Mouse (Mus musculus): ENCODE measurements at regions not wholly inside any gene's neighbourhood (a gene's known extent, or its start where the extent isn't known, plus 50 kb on each side); places are given as distances from the start of the nearest gene placed in this dataset.

- H3K36me3 ChIP-seq (ENCODE audit: control insufficient read depth) = no peaks in the 10 kb centered on the region
- H3K4me3 ChIP-seq (replicated peaks) = no peak overlapping the region
- peaks cover 11% of the 10 kb centered on the region for H3K4me1 ChIP-seq (ENCODE audit: control insufficient read depth)
- no peak for TF ChIP-seq GATA1 (IDR thresholded peaks at IDR 0.05; ENCODE audit: low read length)
- no peak for TF ChIP-seq TAL1 (IDR thresholded peaks at IDR 0.05; ENCODE audit: low read length)
- H3K9me3 ChIP-seq (ENCODE audit: control insufficient read depth, low read length) = no peaks in the 10 kb centered on the region
- H3K27me3 ChIP-seq (ENCODE audit: control insufficient read depth) = no peaks in the 10 kb centered on the region
These were observed 316.4 kb upstream of the Klf3 start for GRCm38 (mm10) chr5:64486761-64487160.

- no peaks in the 10 kb centered on the region for H3K27me3 ChIP-seq (ENCODE audit: control insufficient read depth)
- H3K36me3 ChIP-seq (ENCODE audit: control insufficient read depth) = no peaks in the 10 kb centered on the region
- H3K9me3 ChIP-seq (ENCODE audit: control insufficient read depth, low read length) = no peaks in the 10 kb centered on the region
- TF ChIP-seq GATA1 (IDR thresholded peaks at IDR 0.05; ENCODE audit: low read length) = no peak
- TF ChIP-seq TAL1 (IDR thresholded peaks at IDR 0.05; ENCODE audit: low read length) = no peak
- H3K4me3 ChIP-seq (replicated peaks) = peak overlapping the region; percentile 52
- H3K4me1 ChIP-seq (ENCODE audit: control insufficient read depth) = peaks cover 11% of the 10 kb centered on the region
These were observed 315.3 kb upstream of the Klf3 start for GRCm38 (mm10) chr5:64487698-64488398.

GRCm38 (mm10) chr5:64489656-64490444 is 313.3 kb upstream of the Klf3 start:
- no peaks in the 10 kb centered on the region for H3K27me3 ChIP-seq (ENCODE audit: control insufficient read depth)
- H3K36me3 ChIP-seq (ENCODE audit: control insufficient read depth) = no peaks in the 10 kb centered on the region
- peaks cover 11% of the 10 kb centered on the region for H3K4me1 ChIP-seq (ENCODE audit: control insufficient read depth)
- no peaks in the 10 kb centered on the region for H3K9me3 ChIP-seq (ENCODE audit: control insufficient read depth, low read length)
- no peak overlapping the region for H3K4me3 ChIP-seq (replicated peaks)
- TF ChIP-seq GATA1 (IDR thresholded peaks at IDR 0.05; ENCODE audit: low read length) (no peak), TAL1 (IDR thresholded peaks at IDR 0.05; ENCODE audit: low read length) (no peak)

- Histone ChIP-seq H3K27me3 (ENCODE audit: control insufficient read depth) (no peaks in the 10 kb centered on the region), H3K4me3 (replicated peaks) (no peak overlapping the region), H3K4me1 (ENCODE audit: control insufficient read depth) (peaks cover 11% of the 10 kb centered on the region), H3K9me3 (ENCODE audit: control insufficient read depth, low read length) (no peaks in the 10 kb centered on the region), H3K36me3 (ENCODE audit: control insufficient read depth) (no peaks in the 10 kb centered on the region)
- no peak for TF ChIP-seq GATA1 (IDR thresholded peaks at IDR 0.05; ENCODE audit: low read length)
- no peak for TF ChIP-seq TAL1 (IDR thresholded peaks at IDR 0.05; ENCODE audit: low read length)
These were observed 312.7 kb upstream of the Klf3 start for GRCm38 (mm10) chr5:64490445-64490950.

GRCm38 (mm10) chr5:64494429-64494828 is 308.8 kb upstream of the Klf3 start:
- Histone ChIP-seq H3K4me3 (replicated peaks) (no peak overlapping the region), H3K27me3 (ENCODE audit: control insufficient read depth) (no peaks in the 10 kb centered on the region), H3K36me3 (ENCODE audit: control insufficient read depth) (no peaks in the 10 kb centered on the region), H3K9me3 (ENCODE audit: control insufficient read depth, low read length) (no peaks in the 10 kb centered on the region), H3K4me1 (ENCODE audit: control insufficient read depth) (no peaks in the 10 kb centered on the region)
- TF ChIP-seq TAL1 (IDR thresholded peaks at IDR 0.05; ENCODE audit: low read length) (no peak), GATA1 (IDR thresholded peaks at IDR 0.05; ENCODE audit: low read length) (no peak)

GRCm38 (mm10) chr5:64496853-64497252 is 306.3 kb upstream of the Klf3 start:
- no peak overlapping the region for H3K4me3 ChIP-seq (replicated peaks)
- TF ChIP-seq TAL1 (IDR thresholded peaks at IDR 0.05; ENCODE audit: low read length) (no peak), GATA1 (IDR thresholded peaks at IDR 0.05; ENCODE audit: low read length) (no peak)

GRCm38 (mm10) chr5:64498431-64498830 is 304.8 kb upstream of the Klf3 start:
- H3K4me1 ChIP-seq (ENCODE audit: control insufficient read depth) = peaks cover 35% of the 10 kb centered on the region
- no peaks in the 10 kb centered on the region for H3K27me3 ChIP-seq (ENCODE audit: control insufficient read depth)
- H3K4me3 ChIP-seq (replicated peaks) = no peak overlapping the region
- no peaks in the 10 kb centered on the region for H3K36me3 ChIP-seq (ENCODE audit: control insufficient read depth)
- no peak for TF ChIP-seq TAL1 (IDR thresholded peaks at IDR 0.05; ENCODE audit: low read length)
- TF ChIP-seq GATA1 (IDR thresholded peaks at IDR 0.05; ENCODE audit: low read length) = no peak
- H3K9me3 ChIP-seq (ENCODE audit: control insufficient read depth, low read length) = no peaks in the 10 kb centered on the region

More at GRCm38 (mm10) chr5:64496853-64497252, 306.3 kb upstream of the Klf3 start:
- Histone ChIP-seq H3K9me3 (ENCODE audit: control insufficient read depth, low read length) (no peaks in the 10 kb centered on the region), H3K36me3 (ENCODE audit: control insufficient read depth) (no peaks in the 10 kb centered on the region), H3K27me3 (ENCODE audit: control insufficient read depth) (no peaks in the 10 kb centered on the region), H3K4me1 (ENCODE audit: control insufficient read depth) (peaks cover 22% of the 10 kb centered on the region)

GRCm38 (mm10) chr5:64499131-64499530 is 304.1 kb upstream of the Klf3 start:
- H3K4me3 ChIP-seq (replicated peaks) = no peak overlapping the region
- no peaks in the 10 kb centered on the region for H3K27me3 ChIP-seq (ENCODE audit: control insufficient read depth)
- H3K9me3 ChIP-seq (ENCODE audit: control insufficient read depth, low read length) = no peaks in the 10 kb centered on the region
- H3K4me1 ChIP-seq (ENCODE audit: control insufficient read depth) = peaks cover 41% of the 10 kb centered on the region
- TF ChIP-seq GATA1 (IDR thresholded peaks at IDR 0.05; ENCODE audit: low read length) (no peak), TAL1 (IDR thresholded peaks at IDR 0.05; ENCODE audit: low read length) (no peak)
- no peaks in the 10 kb centered on the region for H3K36me3 ChIP-seq (ENCODE audit: control insufficient read depth)

- H3K4me3 ChIP-seq (replicated peaks) = peak overlapping the region; percentile 15
- no peaks in the 10 kb centered on the region for H3K27me3 ChIP-seq (ENCODE audit: control insufficient read depth)
- TF ChIP-seq GATA1 (IDR thresholded peaks at IDR 0.05; ENCODE audit: low read length) (no peak), TAL1 (IDR thresholded peaks at IDR 0.05; ENCODE audit: low read length) (no peak)
- no peaks in the 10 kb centered on the region for H3K9me3 ChIP-seq (ENCODE audit: control insufficient read depth, low read length)
- H3K36me3 ChIP-seq (ENCODE audit: control insufficient read depth) = no peaks in the 10 kb centered on the region
- H3K4me1 ChIP-seq (ENCODE audit: control insufficient read depth) = peaks cover 53% of the 10 kb centered on the region
These were observed 302.8 kb upstream of the Klf3 start for GRCm38 (mm10) chr5:64500413-64500812.

All from erythroblast, embryonic 14.5 days (primary cell).